Comparison of ENCODE assay signal across 12 mouse cellular contexts in genomic region chr13:11977606-11978005, GRCm38 (mm10).
DNase-seq lines count a peak whose midpoint lies in the region.
"Had no signal": no experiment of that assay in that cellular context is flagged by ENCODE, and none has a peak within 500 bp of the region (broad histone marks: within the 10 kb centered on the region; RNA-seq: fewer than 3 reads in every experiment).

No protein-coding gene starts in this region.

- peak; percentile 51 for DNase-seq in heart, postnatal 4 days
- no peak for DNase-seq in heart, adult 8-10 months (ENCODE audit: low spot score)
- DNase-seq in testis, postnatal 10 days (ENCODE audit: low spot score) = peak; percentile 43
- DNase-seq in testis, postnatal 14 days (ENCODE audit: low spot score) = no peak
- DNase-seq in cerebellum, adult 9-10 months = peak; percentile 59
- no peak for DNase-seq in retina, embryonic 14.5 days (ENCODE audit: low spot score)
- no peak for DNase-seq in ovary, postnatal 36 days (ENCODE audit: low spot score)
- DNase-seq in left cerebral cortex, adult 8-10 months (ENCODE audit: low spot score in 2 of 2) = no peak
- DNase-seq: adrenal gland, adult 2 months; liver, postnatal 0 days; thymus, adult 18-20 months; thymus, postnatal 36 days had no signal

Comparison
In these comparisons a context has a peak if more than half of its experiments do, and no peak if none do; other contexts are left out.
1. DNase-seq: peak in heart, postnatal 4 days (single experiment), testis, postnatal 10 days (single experiment) and cerebellum, adult 9-10 months (single experiment); none in heart, adult 8-10 months (single experiment), testis, postnatal 14 days (single experiment), retina, embryonic 14.5 days (single experiment), ovary, postnatal 36 days (single experiment) and left cerebral cortex, adult 8-10 months (0 of 2).